Mouse (Mus musculus) adrenal gland, postnatal 4 days (tissue): ENCODE data around the gene Hs3st4. TPM values are rescaled to one million over a fixed set of nuclear protein-coding genes. Genes with fewer than 3 reads are reported as not detected.

Experiments
- DNase-seq, 2 experiments: peaks; one replicate each; pipeline ENCODE4 v3.0.0; 2021 to 2022; ENCODE audit warnings: low spot score in 2 of 2, mixed read lengths in 2 of 2
- total RNA-seq, 2 experiments: library from RNA; stranded (reverse); gene quantifications; 2 replicates each; pipeline ENCODE4 v1.2.3; 2021

Hs3st4 gene
- total RNA-seq, 2 experiments from 2014 or later: 0.14 to 0.51 TPM

GRCm38 (mm10) chr7:124341510-124341909 is 358.8 kb downstream of the Hs3st4 start:
- no peak for DNase-seq

- DNase-seq: no peak
Measured at GRCm38 (mm10) chr7:124347218-124348017, 364.7 kb downstream of the Hs3st4 start.

DNA sequence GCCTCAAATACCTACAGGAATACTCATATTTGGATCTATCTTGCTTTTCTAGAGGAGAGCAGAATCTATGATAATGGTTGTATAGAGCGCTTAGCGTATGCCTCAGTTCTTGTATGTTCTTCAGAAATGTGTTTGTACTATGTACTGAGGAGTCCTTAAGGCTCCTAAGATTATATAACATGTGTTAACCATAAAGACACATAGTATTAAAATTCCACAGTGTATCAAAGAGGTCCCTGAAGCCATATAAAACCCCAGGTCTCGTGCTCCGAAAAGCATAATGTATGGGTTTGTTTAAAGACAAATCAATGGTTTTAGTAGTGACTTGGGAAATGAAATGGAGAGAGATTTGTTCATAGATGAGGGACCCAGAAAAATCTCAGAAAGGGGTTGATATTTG is 371.4 kb downstream of the Hs3st4 start:
- DNase-seq: no peak

DNA sequence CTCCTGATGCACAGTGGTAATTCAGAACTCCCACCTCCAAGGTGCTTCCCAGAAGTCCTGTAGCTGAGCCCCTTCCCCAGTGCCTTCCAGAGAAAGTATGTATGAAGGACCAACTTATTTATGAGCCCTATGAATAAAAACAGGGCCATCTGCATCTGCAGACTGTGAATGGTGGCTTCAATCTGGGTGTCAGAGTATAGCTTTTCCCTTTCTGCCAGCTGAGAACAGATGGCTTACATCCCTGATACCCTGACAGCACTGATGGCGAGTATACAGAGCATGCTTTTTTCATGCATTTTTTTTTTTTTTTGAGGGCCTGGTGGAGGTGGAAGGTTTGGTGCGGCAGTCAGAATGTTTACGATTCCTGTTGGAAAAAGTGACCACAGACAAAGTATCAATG is 375.4 kb downstream of the Hs3st4 start:
- no peak for DNase-seq

GRCm38 (mm10) chr7:124359836-124360235 is 377.2 kb downstream of the Hs3st4 start:
- DNase-seq: no peak

GRCm38 (mm10) chr7:124372297-124372696 is 389.6 kb downstream of the Hs3st4 start:
- DNase-seq: no peak

DNA sequence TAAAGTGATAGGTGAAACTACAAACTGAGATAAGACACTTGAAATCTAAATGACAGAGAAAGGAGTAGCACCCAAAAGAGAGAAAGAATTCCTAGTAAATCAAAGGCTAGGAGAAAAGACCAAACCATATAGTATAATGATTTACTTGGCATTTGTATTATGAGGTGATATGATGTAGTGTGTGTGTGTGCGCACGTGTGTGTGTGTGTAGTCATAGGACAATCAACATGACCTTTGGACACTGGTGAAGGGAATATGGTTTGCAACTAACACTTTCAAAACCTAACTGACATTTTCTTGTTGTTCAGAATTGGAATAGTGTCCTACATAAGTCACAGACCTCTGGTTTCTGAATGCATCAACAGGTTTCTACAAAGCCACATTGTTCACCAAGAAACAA is 390.0 kb downstream of the Hs3st4 start:
- no peak for DNase-seq

- no peak for DNase-seq
Measured at GRCm38 (mm10) chr7:124383489-124383888, 400.8 kb downstream of the Hs3st4 start.

GRCm38 (mm10) chr7:124399184-124399583 is 416.5 kb downstream of the Hs3st4 start:
- DNase-seq: no peak

- no peak for DNase-seq
Measured at GRCm38 (mm10) chr7:124426951-124427350, 444.3 kb downstream of the Hs3st4 start.
